In genomic region chr11:6367156-6367555, GRCm38 (mm10) we compare ENCODE assay signal across 30 mouse cellular contexts. TPM values are rescaled to one million over a fixed set of nuclear protein-coding genes. Genes with fewer than 3 reads are reported as not detected.
A peak's percentile ranks its signal among the peaks of the same experiment; 100 is the strongest.
DNase-seq lines count a peak whose midpoint lies in the region; ATAC-seq and TF ChIP-seq lines count a peak whose summit lies in the region.
"Had no signal": no experiment of that assay in that cellular context is flagged by ENCODE, and none has a peak within 500 bp of the region (broad histone marks: within the 10 kb centered on the region; RNA-seq: fewer than 3 reads in every experiment).

No protein-coding gene starts in this region.

- 61% methylated on average over 4 of the region's 4 CpGs for WGBS in hindbrain, embryonic 10.5 days
- WGBS in hindbrain, postnatal 0 days: 80% methylated on average over 4 of the region's 4 CpGs
- 40% methylated on average over 4 of the region's 4 CpGs for WGBS in stomach, embryonic 15.5 days
- 49% methylated on average over 4 of the region's 4 CpGs for WGBS in stomach, postnatal 0 days

- H3K9ac ChIP-seq in hindbrain, postnatal 0 days (replicated peaks; ENCODE audit: low read length): no peak overlapping the region
- H3K9ac ChIP-seq in stomach, embryonic 15.5 days: no peak overlapping the region
- no peak overlapping the region for H3K9ac ChIP-seq in stomach, postnatal 0 days (ENCODE audit: low read length)
- H3K9ac ChIP-seq: embryonic facial prominence, embryonic 15.5 days; forebrain, embryonic 12.5 days; forebrain, postnatal 0 days; heart, embryonic 15.5 days; hindbrain, embryonic 12.5 days; liver, embryonic 14.5 days; lung, embryonic 14.5 days; midbrain, embryonic 12.5 days; neural tube, embryonic 12.5 days had no signal

- H3K9me3 ChIP-seq in hindbrain, embryonic 10.5 days: no peaks in the 10 kb centered on the region
- no peaks in the 10 kb centered on the region for H3K9me3 ChIP-seq in hindbrain, postnatal 0 days (ENCODE audit: low read length)
- no peaks in the 10 kb centered on the region for H3K9me3 ChIP-seq in stomach, embryonic 15.5 days
- no peaks in the 10 kb centered on the region for H3K9me3 ChIP-seq in stomach, postnatal 0 days (ENCODE audit: control insufficient read depth, low read length)
- H3K9me3 ChIP-seq: embryonic facial prominence, embryonic 15.5 days; forebrain, embryonic 12.5 days; heart, embryonic 10.5 days; heart, embryonic 15.5 days; hindbrain, embryonic 12.5 days; megakaryocyte, embryonic 14.5 days; midbrain, embryonic 12.5 days; neural tube, embryonic 12.5 days had no signal

- 0 out of 2 replicates have a peak, but pooled peaks cover 8% of the 10 kb centered on the region for H3K4me1 ChIP-seq in hindbrain, embryonic 10.5 days (replicated peaks)
- no peaks in the 10 kb centered on the region for H3K4me1 ChIP-seq in hindbrain, postnatal 0 days (ENCODE audit: insufficient read depth, low read length)
- 0 out of 2 replicates have a peak, but pooled peaks cover 7% of the 10 kb centered on the region for H3K4me1 ChIP-seq in stomach, embryonic 15.5 days
- H3K4me1 ChIP-seq in stomach, postnatal 0 days (replicated peaks; ENCODE audit: control insufficient read depth, insufficient read depth): no peaks in the 10 kb centered on the region
- H3K4me1 ChIP-seq: embryonic facial prominence, embryonic 15.5 days; forebrain, embryonic 12.5 days; heart, embryonic 10.5 days; heart, embryonic 15.5 days; midbrain, embryonic 12.5 days; neural tube, embryonic 12.5 days had no signal

- no peak for TF ChIP-seq EP300 in stomach, postnatal 0 days (optimal IDR thresholded peaks at IDR 0.05)

- ATAC-seq in hindbrain, postnatal 0 days: no peak
- no peak for ATAC-seq in stomach, embryonic 15.5 days (ENCODE audit: insufficient read depth, low FRiP score, low read depth)
- no peak for ATAC-seq in stomach, postnatal 0 days (ENCODE audit: low FRiP score, low TSS enrichment)
- ATAC-seq: forebrain, postnatal 0 days had no signal

- no peak overlapping the region for H3K27ac ChIP-seq in hindbrain, embryonic 10.5 days
- no peak overlapping the region for H3K27ac ChIP-seq in hindbrain, postnatal 0 days
- H3K27ac ChIP-seq in stomach, embryonic 15.5 days: peak overlapping the region; percentile 26; the same call in 1 of the 2 replicates
- no peak overlapping the region for H3K27ac ChIP-seq in stomach, postnatal 0 days (replicated peaks)
- H3K27ac ChIP-seq: embryonic facial prominence, embryonic 15.5 days; forebrain, embryonic 12.5 days; heart, embryonic 10.5 days; heart, embryonic 15.5 days; hindbrain, embryonic 12.5 days; liver, embryonic 14.5 days; midbrain, embryonic 12.5 days; neural tube, embryonic 12.5 days had no signal

- TF ChIP-seq CTCF in hindbrain, postnatal 0 days (IDR thresholded peaks at IDR 0.05; ENCODE audit: low read depth): no peak
- TF ChIP-seq CTCF in stomach, postnatal 0 days (IDR thresholded peaks at IDR 0.05; ENCODE audit: low read depth): no peak

- H3K4me3 ChIP-seq in hindbrain, embryonic 10.5 days: no peak overlapping the region
- no peak overlapping the region for H3K4me3 ChIP-seq in hindbrain, postnatal 0 days (ENCODE audit: low read length)
- H3K4me3 ChIP-seq in stomach, embryonic 15.5 days (replicated peaks): no peak overlapping the region
- H3K4me3 ChIP-seq in stomach, postnatal 0 days (ENCODE audit: low read depth, low read length): no peak overlapping the region
- H3K4me3 ChIP-seq: embryonic facial prominence, embryonic 15.5 days; forebrain, embryonic 12.5 days; heart, embryonic 10.5 days; heart, embryonic 15.5 days; hindbrain, embryonic 12.5 days; megakaryocyte, embryonic 14.5 days; midbrain, embryonic 12.5 days; myocyte; neural tube, embryonic 12.5 days had no signal

- no peaks in the 10 kb centered on the region for H3K36me3 ChIP-seq in hindbrain, embryonic 10.5 days
- H3K36me3 ChIP-seq in hindbrain, postnatal 0 days (ENCODE audit: insufficient read depth, low read length): no peaks in the 10 kb centered on the region
- no peaks in the 10 kb centered on the region for H3K36me3 ChIP-seq in stomach, embryonic 15.5 days
- H3K36me3 ChIP-seq in stomach, postnatal 0 days (ENCODE audit: control insufficient read depth, insufficient read depth, low read length): no peaks in the 10 kb centered on the region
- H3K36me3 ChIP-seq: embryonic facial prominence, embryonic 15.5 days; forebrain, embryonic 12.5 days; heart, embryonic 10.5 days; heart, embryonic 15.5 days; hindbrain, embryonic 12.5 days; midbrain, embryonic 12.5 days; neural tube, embryonic 12.5 days had no signal

- peak; percentile 15 for DNase-seq in hindbrain, embryonic 10.5 days (ENCODE audit: low spot score)
- DNase-seq in hindbrain, postnatal 0 days (ENCODE audit: low spot score): no peak
- DNase-seq in stomach, postnatal 0 days (ENCODE audit: low spot score): no peak
- peak; percentile 13 for DNase-seq in forelimb bud, embryonic 11.5 days (ENCODE audit: low read depth, low spot score)
- no peak for DNase-seq in layer of hippocampus, adult 9-11 months
- no peak for DNase-seq in layer of hippocampus, adult 18-20 months (ENCODE audit: low spot score in 2 of 2)
- DNase-seq: adrenal gland, postnatal 10 days; cerebellum, adult 8-10 months; cerebellum, postnatal 25 days; forebrain, postnatal 0 days; gastrocnemius, postnatal 14 days; kidney, adult 9 months; kidney, postnatal 4 days; liver; lung, embryonic 14.5 days; lung, postnatal 4 days; right cerebral cortex, adult 18-20 months; thymus, adult 18-20 months; thymus, postnatal 25 days had no signal

- no peaks in the 10 kb centered on the region for H3K27me3 ChIP-seq in hindbrain, embryonic 10.5 days (ENCODE audit: insufficient read depth, poor library complexity, severe bottlenecking)
- H3K27me3 ChIP-seq in hindbrain, postnatal 0 days (ENCODE audit: insufficient read depth, low read length): no peaks in the 10 kb centered on the region
- H3K27me3 ChIP-seq in stomach, embryonic 15.5 days (replicated peaks): no peaks in the 10 kb centered on the region
- no peaks in the 10 kb centered on the region for H3K27me3 ChIP-seq in stomach, postnatal 0 days (ENCODE audit: control insufficient read depth, insufficient read depth, low read length)
- H3K27me3 ChIP-seq: embryonic facial prominence, embryonic 15.5 days; forebrain, embryonic 12.5 days; heart, embryonic 15.5 days; hindbrain, embryonic 12.5 days; megakaryocyte, embryonic 14.5 days; midbrain, embryonic 12.5 days; neural tube, embryonic 12.5 days had no signal

- no peak overlapping the region for H3K4me2 ChIP-seq in hindbrain, postnatal 0 days (ENCODE audit: low read depth, low read length)
- no peak overlapping the region for H3K4me2 ChIP-seq in stomach, embryonic 15.5 days
- no peak overlapping the region for H3K4me2 ChIP-seq in stomach, postnatal 0 days (replicated peaks; ENCODE audit: low read depth)
- H3K4me2 ChIP-seq: embryonic facial prominence, embryonic 15.5 days; forebrain, embryonic 12.5 days; heart, embryonic 15.5 days; hindbrain, embryonic 12.5 days; lung, embryonic 14.5 days; midbrain, embryonic 12.5 days; neural tube, embryonic 12.5 days had no signal

RNA-seq across cellular contexts. Expression of gene Zmiz2, which starts 21.7 kb away (rescaled TPM):
- polyA plus RNA-seq in hindbrain, embryonic 10.5 days (2016; fragmentation: Nextera tagmentation; extraction: Ambion mirVana): 15.6 and 19.0 TPM in 2 replicates
- total RNA-seq in hindbrain, postnatal 0 days (2014; rRNA removed): 136 and 149 TPM in 2 replicates
- polyA plus RNA-seq in hindbrain, postnatal 0 days (2015; fragmentation: Nextera tagmentation; extraction: Ambion mirVana): 27.0 and 29.0 TPM in 2 replicates
- polyA plus RNA-seq in stomach, embryonic 15.5 days (2015; fragmentation: Nextera tagmentation; extraction: Ambion mirVana): 10.7 and 11.1 TPM in 2 replicates
- 7.1 and 8.7 TPM in 2 replicates for polyA plus RNA-seq in stomach, postnatal 0 days (2015; fragmentation: Nextera tagmentation; extraction: Ambion mirVana)
- total RNA-seq in layer of hippocampus, adult 18-20 months (2021): 100 to 1,000 TPM; 169 to 174 TPM

RNA-seq across cellular contexts. Expression of gene Ppia, which starts 48.1 kb away (rescaled TPM):
- polyA plus RNA-seq in hindbrain, embryonic 10.5 days (2016; fragmentation: Nextera tagmentation; extraction: Ambion mirVana): 5,657 and 6,044 TPM in 2 replicates
- 2,267 and 2,460 TPM in 2 replicates for total RNA-seq in hindbrain, postnatal 0 days (2014; rRNA removed)
- 5,475 and 5,597 TPM in 2 replicates for polyA plus RNA-seq in hindbrain, postnatal 0 days (2015; fragmentation: Nextera tagmentation; extraction: Ambion mirVana)
- polyA plus RNA-seq in stomach, embryonic 15.5 days (2015; fragmentation: Nextera tagmentation; extraction: Ambion mirVana): 5,074 and 5,744 TPM in 2 replicates
- 4,199 and 4,786 TPM in 2 replicates for polyA plus RNA-seq in stomach, postnatal 0 days (2015; fragmentation: Nextera tagmentation; extraction: Ambion mirVana)
- total RNA-seq in layer of hippocampus, adult 18-20 months (2021): 1,000 to 10,000 TPM; 1,682 to 1,687 TPM

Comparison
In these comparisons a context has a peak if more than half of its experiments do, and no peak if none do; other contexts are left out.
1. DNase-seq: peak in hindbrain, embryonic 10.5 days (single experiment) and forelimb bud, embryonic 11.5 days (single experiment); none in hindbrain, postnatal 0 days (single experiment), stomach, postnatal 0 days (single experiment), layer of hippocampus, adult 9-11 months (single experiment) and layer of hippocampus, adult 18-20 months (0 of 2).